Mouse (Mus musculus) macrophage (primary cell): ENCODE results near the gene Mcpt4. TPM values are rescaled to one million over a fixed set of nuclear protein-coding genes. Genes with fewer than 3 reads are reported as not detected.
A peak's percentile ranks its signal among the peaks of the same experiment; 100 is the strongest.
"Not testable (repeated sequence)": the region's sequence is repeated elsewhere in the genome, so short reads cannot be mapped to it uniquely, and the experiment has no call there.

Experiments
- H3K27ac ChIP-seq: fragments of 350-480 bp; formaldehyde crosslinking; 2 replicates; pipeline ENCODE4 v1.9.0; 2021
- H3K36me3 ChIP-seq: fragments of 350-480 bp; formaldehyde crosslinking; 2 replicates; pipeline ENCODE4 v1.9.0; 2021; ENCODE audit errors: inconsistent target
- H3K4me3 ChIP-seq: fragments of 350-480 bp; formaldehyde crosslinking; 2 replicates; pipeline ENCODE4 v1.9.0; 2021; ENCODE audit errors: inconsistent target
- H3K79me2 ChIP-seq: fragments of 350-480 bp; formaldehyde crosslinking; 2 replicates; pipeline ENCODE4 v1.9.0; 2021; ENCODE audit errors: inconsistent target
- WGBS: methylation state at CpG from one replicate; pipeline ENCODE4 v1.1.7; 2026; ENCODE audit warnings: inconsistent platforms; ENCODE audit not compliant: missing documents; 5-methylcytosine and 5-hydroxymethylcytosine counted together
- polyA plus RNA-seq: library from polyadenylated mRNA; stranded (reverse); fragments of 250-400 nt; gene quantifications from 3 replicates; pipeline ENCODE4 v1.2.4, GENCODE M21; 2018; ENCODE audit warnings: inconsistent platforms
- total RNA-seq, 78 experiments: library from RNA; depleted of rRNA; stranded (reverse); fragments of 250-400 nt; gene quantifications; 1 replicate in 9 of 78; 2 replicates in 24 of 78; 3 replicates in 43 of 78; 4 replicates in 2 of 78; pipeline ENCODE4 v1.2.4; 2018; ENCODE audit warnings: inconsistent platforms in 56 of 78

Gene Mcpt4
- total RNA-seq (2018; cell fraction: chromatin; rRNA removed), result not detected
- not detected for total RNA-seq (2018; cell fraction: cytosol; rRNA removed)
- not detected for total RNA-seq (2018; cell fraction: nucleus; rRNA removed)
- polyA plus RNA-seq, result not detected in 3 replicates

GRCm38 (mm10) chr14:56062213-56062612 lies at the start of gene Mcpt4:
Mcpt4 (minus strand) TSS chr14:56062313.
- 69% methylated on average over 3 of the region's 3 CpGs for WGBS
- H3K4me3 ChIP-seq, H3K27ac ChIP-seq, H3K79me2 ChIP-seq, H3K36me3 ChIP-seq: not testable (repeated sequence)

GRCm38 (mm10) chr14:56105447-56106180 lies 43.5 kb upstream of the Mcpt4 start:
- no peaks in the 10 kb centered on the region for H3K79me2 ChIP-seq
- H3K27ac ChIP-seq, result peak overlapping the region; percentile 46
- 10% methylated on average over 13 of the region's 13 CpGs for WGBS
- no peak overlapping the region for H3K4me3 ChIP-seq
- H3K36me3 ChIP-seq, result no peaks in the 10 kb centered on the region

GRCm38 (mm10) chr14:56105016-56105415 lies 42.9 kb upstream of the Mcpt4 start:
- 9% methylated on average over 5 of the region's 5 CpGs for WGBS
- H3K36me3 ChIP-seq, result no peaks in the 10 kb centered on the region
- no peaks in the 10 kb centered on the region for H3K79me2 ChIP-seq
- no peak overlapping the region for H3K27ac ChIP-seq
- no peak overlapping the region for H3K4me3 ChIP-seq

- Histone ChIP-seq H3K27ac (no peak overlapping the region), H3K36me3 (no peaks in the 10 kb centered on the region), H3K79me2 (no peaks in the 10 kb centered on the region), H3K4me3 (no peak overlapping the region)
- 65% methylated on average over 3 of the region's 3 CpGs for WGBS
These were observed 41.3 kb upstream of the Mcpt4 start for GRCm38 (mm10) chr14:56103452-56103851.

GRCm38 (mm10) chr14:56102386-56102785 lies 40.3 kb upstream of the Mcpt4 start, which contains the start of gene Ctsg:
Ctsg (minus strand) TSS chr14:56102574.
- Histone ChIP-seq H3K36me3 (no peaks in the 10 kb centered on the region), H3K79me2 (no peaks in the 10 kb centered on the region), H3K4me3 (no peak within 1 kb of the TSS), H3K27ac (no peak within 1 kb of the TSS)
- WGBS, result 10% methylated on average over 10 of the region's 10 CpGs

- no peaks in the 10 kb centered on the region for H3K36me3 ChIP-seq
- no peak overlapping the region for H3K27ac ChIP-seq
- H3K79me2 ChIP-seq, result no peaks in the 10 kb centered on the region
- WGBS, result 71% methylated on average over 1 of the region's 4 CpGs
- H3K4me3 ChIP-seq, result no peak overlapping the region
These were observed 36.8 kb upstream of the Mcpt4 start for GRCm38 (mm10) chr14:56098940-56099339.

GRCm38 (mm10) chr14:56097597-56097996 lies 35.5 kb upstream of the Mcpt4 start:
- 57% methylated on average over 1 of the region's 1 CpGs for WGBS
- Histone ChIP-seq H3K4me3 (no peak overlapping the region), H3K36me3 (no peaks in the 10 kb centered on the region), H3K27ac (no peak overlapping the region), H3K79me2 (no peaks in the 10 kb centered on the region)

GRCm38 (mm10) chr14:56093353-56093752 lies 31.2 kb upstream of the Mcpt4 start:
- Histone ChIP-seq H3K79me2 (no peaks in the 10 kb centered on the region), H3K36me3 (no peaks in the 10 kb centered on the region), H3K27ac (no peak overlapping the region), H3K4me3 (no peak overlapping the region)
- WGBS, result 41% methylated on average over 2 of the region's 2 CpGs

GRCm38 (mm10) chr14:56086711-56087110 lies 24.6 kb upstream of the Mcpt4 start:
- Histone ChIP-seq H3K27ac (no peak overlapping the region), H3K79me2 (no peaks in the 10 kb centered on the region), H3K36me3 (no peaks in the 10 kb centered on the region), H3K4me3 (no peak overlapping the region)
- 64% methylated on average over 3 of the region's 3 CpGs for WGBS

GRCm38 (mm10) chr14:56085167-56085566 lies 23.1 kb upstream of the Mcpt4 start, which contains the start of gene Mcpt8:
Mcpt8 (minus strand) TSS chr14:56085273.
- WGBS, result 78% methylated on average over 2 of the region's 2 CpGs
- no peaks in the 10 kb centered on the region for H3K79me2 ChIP-seq
- H3K27ac ChIP-seq, result no peak within 1 kb of the TSS
- no peaks in the 10 kb centered on the region for H3K36me3 ChIP-seq
- H3K4me3 ChIP-seq, result no peak within 1 kb of the TSS

- Histone ChIP-seq H3K36me3 (no peaks in the 10 kb centered on the region), H3K4me3 (no peak overlapping the region), H3K27ac (no peak overlapping the region), H3K79me2 (no peaks in the 10 kb centered on the region)
- 67% methylated on average over 4 of the region's 4 CpGs for whole genome bisulfite sequencing
These were observed 19.9 kb upstream of the Mcpt4 start for GRCm38 (mm10) chr14:56082016-56082415.

GRCm38 (mm10) chr14:56057722-56058121 lies 4.4 kb downstream of the Mcpt4 start:
- Histone ChIP-seq H3K27ac (no peak overlapping the region), H3K36me3 (no peaks in the 10 kb centered on the region), H3K79me2 (no peaks in the 10 kb centered on the region), H3K4me3 (no peak overlapping the region)
- 89% methylated on average over 4 of the region's 4 CpGs for WGBS

GRCm38 (mm10) chr14:56055408-56055807 lies 6.7 kb downstream of the Mcpt4 start:
- no peaks in the 10 kb centered on the region for H3K79me2 ChIP-seq
- 35% methylated on average over 3 of the region's 3 CpGs for WGBS
- no peak overlapping the region for H3K4me3 ChIP-seq
- no peaks in the 10 kb centered on the region for H3K36me3 ChIP-seq
- H3K27ac ChIP-seq, result no peak overlapping the region

GRCm38 (mm10) chr14:56041792-56042191 lies 20.3 kb downstream of the Mcpt4 start, which contains the start of gene Mcpt2:
Mcpt2 (plus strand) TSS chr14:56042041.
- not testable (repeated sequence) for H3K79me2 ChIP-seq, H3K27ac ChIP-seq, H3K4me3 ChIP-seq, H3K36me3 ChIP-seq
- 80% methylated on average over 1 of the region's 1 CpGs for WGBS

GRCm38 (mm10) chr14:56034433-56034832 lies 27.7 kb downstream of the Mcpt4 start:
- Histone ChIP-seq H3K27ac (no peak overlapping the region), H3K36me3 (no peaks in the 10 kb centered on the region), H3K79me2 (no peaks in the 10 kb centered on the region), H3K4me3 (no peak overlapping the region)
- WGBS, result 17% methylated on average over 2 of the region's 2 CpGs
